Mouse (Mus musculus) CH12.LX (cell line): ENCODE results near the gene Cysrt1. TPM values are rescaled to one million over a fixed set of nuclear protein-coding genes. Genes with fewer than 3 reads are reported as not detected.

ENCODE experiments used
- DNase-seq: peaks from one replicate; pipeline ENCODE4 v3.0.0-alpha.2; 2013; ENCODE audit errors: extremely low read depth
- H3K27ac ChIP-seq: 2 replicates; pipeline ENCODE4 v1.5.1; 2012; ENCODE audit warnings: low read depth, mild to moderate bottlenecking, control low read depth, moderate library complexity; ENCODE audit not compliant: insufficient read depth
- H3K27me3 ChIP-seq: replicated peaks from 2 replicates; pipeline ENCODE3; 2012; ENCODE audit warnings: inconsistent platforms
- H3K36me3 ChIP-seq, 2 experiments: replicated peaks in 1 of 2; 2 replicates each; pipeline versions ENCODE3 to v1.6.1; 2012; ENCODE audit warnings: inconsistent platforms in 1 of 2, low read length in 1 of 2, mild to moderate bottlenecking in 1 of 2, mixed read lengths in 1 of 2, moderate library complexity in 1 of 2; ENCODE audit not compliant: control insufficient read depth in 1 of 2, insufficient read depth in 1 of 2
- H3K4me1 ChIP-seq, 2 experiments: 2 replicates each; pipeline ENCODE4 v1.6.1; 2012; ENCODE audit warnings: inconsistent platforms in 1 of 2, moderate library complexity in 1 of 2; ENCODE audit not compliant: insufficient read depth in 2 of 2, control insufficient read depth in 1 of 2
- H3K4me2 ChIP-seq: 2 replicates; pipeline ENCODE4 v1.6.1; 2012; ENCODE audit warnings: low read depth, mild to moderate bottlenecking, control low read depth; ENCODE audit not compliant: poor library complexity, insufficient read depth, severe bottlenecking
- H3K4me3 ChIP-seq, 3 experiments: fragments of 150-350 bp in 1 of 3; sonication (generic) in 1 of 3; replicated peaks in 1 of 3; 2 replicates each; pipeline versions ENCODE3 to v1.5.1; 2011 to 2012; ENCODE audit warnings: low read depth in 2 of 3, low read length in 2 of 3, mild to moderate bottlenecking in 2 of 3, moderate library complexity in 2 of 3, control low read depth in 1 of 3, improper control_type of control experiment in 1 of 3, inconsistent platforms in 1 of 3, mixed read lengths in 1 of 3; ENCODE audit not compliant: poor library complexity in 1 of 3
- H3K79me2 ChIP-seq: replicated peaks from 2 replicates; pipeline ENCODE4 v1.6.1; 2012; ENCODE audit warnings: mild to moderate bottlenecking, moderate library complexity; ENCODE audit not compliant: control insufficient read depth, poor library complexity, insufficient read depth, severe bottlenecking; ENCODE audit errors: extremely low read depth
- H3K9ac ChIP-seq: 2 replicates; pipeline ENCODE4 v1.6.1; 2012; ENCODE audit warnings: low read depth, mild to moderate bottlenecking, control low read depth, moderate library complexity; ENCODE audit not compliant: insufficient read depth
- H3K9me3 ChIP-seq: replicated peaks from 2 replicates; pipeline ENCODE3; 2012; ENCODE audit warnings: low read length, inconsistent platforms, mixed read lengths
- BHLHE40 ChIP-seq: IDR thresholded peaks from 2 replicates; pipeline ENCODE4 v1.6.1; 2011; ENCODE audit warnings: mild to moderate bottlenecking, low read depth, low read length, improper control_type of control experiment
- CHD1 ChIP-seq: IDR thresholded peaks from 2 replicates; pipeline ENCODE4 v1.6.1; 2012; ENCODE audit warnings: low read depth, low read length, improper control_type of control experiment, inconsistent platforms
- ELF1 ChIP-seq: IDR thresholded peaks from 2 replicates; pipeline ENCODE4 v1.6.1; 2014; ENCODE audit warnings: low read depth, mild to moderate bottlenecking, inconsistent platforms, low read length, improper control_type of control experiment
- EP300 ChIP-seq: IDR thresholded peaks from 2 replicates; pipeline ENCODE4 v1.6.1; 2011; ENCODE audit warnings: low read length, improper control_type of control experiment
- MAZ ChIP-seq: IDR thresholded peaks from 2 replicates; pipeline ENCODE4 v1.6.1; 2012; ENCODE audit warnings: low read depth, mild to moderate bottlenecking, inconsistent platforms, low read length, improper control_type of control experiment, moderate library complexity
- MXI1 ChIP-seq: IDR thresholded peaks from 2 replicates; pipeline ENCODE4 v1.6.1; 2011; ENCODE audit warnings: mild to moderate bottlenecking, low read depth, low read length, improper control_type of control experiment
- NELFE ChIP-seq: IDR thresholded peaks from 2 replicates; pipeline ENCODE4 v1.6.1; 2011; ENCODE audit warnings: low read depth, low read length, improper control_type of control experiment
- RCOR1 ChIP-seq: conservative IDR thresholded peaks from 2 replicates; pipeline ENCODE4 v1.6.1; 2012; ENCODE audit warnings: low read depth, mild to moderate bottlenecking, inconsistent platforms, low read length, improper control_type of control experiment
- UBTF ChIP-seq: IDR thresholded peaks from 2 replicates; pipeline ENCODE4 v1.6.1; 2012; ENCODE audit warnings: low read depth, mild to moderate bottlenecking, inconsistent platforms, low read length, improper control_type of control experiment, moderate library complexity
- USF1 ChIP-seq: IDR thresholded peaks from 2 replicates; pipeline ENCODE4 v1.6.1; 2014; ENCODE audit warnings: low read depth, mild to moderate bottlenecking, inconsistent platforms, low read length, improper control_type of control experiment
- ZMIZ1 ChIP-seq: IDR thresholded peaks from 2 replicates; pipeline ENCODE4 v1.6.1; 2012; ENCODE audit warnings: low read depth, mild to moderate bottlenecking, inconsistent platforms, low read length, improper control_type of control experiment
- dilution Hi-C: fragments of 300-500 bp; cut with MboI; formaldehyde crosslinking; loops from 2 replicates; pipeline ENCODE4 v1.14.3; 2020; ENCODE audit warnings: low sequenced_read_pairs; ENCODE audit not compliant: extremely low pct_unique_long_range_greater_than_20kb, extremely low pct_ligation_motif_present
- in situ Hi-C: fragments of 300-500 bp; cut with MboI; formaldehyde crosslinking; loops from 3 replicates; pipeline ENCODE4 v1.14.3; 2019; ENCODE audit warnings: low sequenced_read_pairs, low pct_ligation_motif_present, low pct_unique_long_range_greater_than_20kb, mixed read lengths
- polyA plus RNA-seq: library from polyadenylated mRNA; unstranded; fragments of >175 nt; gene quantifications from 2 replicates; pipeline ENCODE4 v1.2.1, GENCODE M21; 2012; ENCODE audit warnings: low read depth; ENCODE audit not compliant: insufficient read length
- total RNA-seq, 2 experiments: library from RNA; depleted of rRNA; stranded (reverse); fragments of 300-350 nt in 1 of 2; fragments of >200 nt in 1 of 2; gene quantifications; 2 replicates each; pipeline ENCODE4 v1.2.3; 2012 to 2014

The Cysrt1 gene
- total and polyA plus RNA-seq, 3 experiments: not detected

DNA sequence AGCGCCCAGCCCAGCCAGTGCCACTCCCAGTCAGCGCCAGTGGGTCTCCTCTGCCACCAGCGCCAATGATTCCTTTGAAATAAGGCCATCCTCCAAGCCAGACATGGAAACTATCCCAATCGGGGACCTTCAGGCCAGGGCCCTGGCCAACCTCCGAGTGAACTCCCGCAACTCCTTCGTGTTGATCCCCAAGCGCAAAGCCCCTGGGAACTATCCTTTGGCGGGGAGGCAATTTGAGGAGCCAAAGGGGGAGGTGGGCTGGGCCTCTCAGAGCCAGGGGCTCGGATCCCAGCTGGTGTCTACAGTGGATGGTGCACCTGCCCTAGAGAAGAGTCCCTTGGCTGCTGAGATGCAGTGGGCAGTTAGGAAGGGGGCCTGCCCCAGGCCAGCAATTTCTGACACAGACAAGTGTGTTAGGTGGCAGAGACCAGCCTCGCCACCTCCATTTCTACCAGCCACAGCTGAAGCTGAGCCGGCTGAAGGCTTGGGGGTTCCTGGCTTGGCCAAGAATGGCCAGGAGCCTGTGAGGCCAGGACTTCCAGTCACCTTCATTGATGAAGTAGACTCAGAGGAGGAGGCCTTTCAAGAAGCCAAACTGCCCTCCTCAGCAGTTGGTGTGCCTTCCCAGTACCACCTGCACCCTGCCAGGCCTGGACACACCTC, 21.5 kb upstream of the Cysrt1 start:
- H3K4me3 ChIP-seq: peak overlapping the region; percentile 80 to 86 (median 83)
- H3K27me3 ChIP-seq: no peaks in the 10 kb centered on the region
- peaks cover 5% of the 10 kb centered on the region; the same call in 1 of the 2 replicates for H3K79me2 ChIP-seq
- dilution Hi-C loops (no loop called here), in situ Hi-C loops (no loop called here)
- peaks cover 0 to 16% of the 10 kb centered on the region in 2 experiments for H3K36me3 ChIP-seq
- no peak overlapping the region for H3K27ac ChIP-seq
- H3K4me1 ChIP-seq: peaks cover 23 to 60% of the 10 kb centered on the region in 2 experiments
- H3K9ac ChIP-seq: peak overlapping the region; percentile 72; the same call in 1 of the 2 replicates
- TF ChIP-seq ZMIZ1: no peak
- no peak for TF ChIP-seq CHD1
- no peak for TF ChIP-seq RCOR1
- TF ChIP-seq MAZ: no peak
- no peak for TF ChIP-seq EP300
- no peak for TF ChIP-seq NELFE
- H3K9me3 ChIP-seq: no peaks in the 10 kb centered on the region
- H3K4me2 ChIP-seq: peak overlapping the region; percentile 48
- DNase-seq: no peak

DNA sequence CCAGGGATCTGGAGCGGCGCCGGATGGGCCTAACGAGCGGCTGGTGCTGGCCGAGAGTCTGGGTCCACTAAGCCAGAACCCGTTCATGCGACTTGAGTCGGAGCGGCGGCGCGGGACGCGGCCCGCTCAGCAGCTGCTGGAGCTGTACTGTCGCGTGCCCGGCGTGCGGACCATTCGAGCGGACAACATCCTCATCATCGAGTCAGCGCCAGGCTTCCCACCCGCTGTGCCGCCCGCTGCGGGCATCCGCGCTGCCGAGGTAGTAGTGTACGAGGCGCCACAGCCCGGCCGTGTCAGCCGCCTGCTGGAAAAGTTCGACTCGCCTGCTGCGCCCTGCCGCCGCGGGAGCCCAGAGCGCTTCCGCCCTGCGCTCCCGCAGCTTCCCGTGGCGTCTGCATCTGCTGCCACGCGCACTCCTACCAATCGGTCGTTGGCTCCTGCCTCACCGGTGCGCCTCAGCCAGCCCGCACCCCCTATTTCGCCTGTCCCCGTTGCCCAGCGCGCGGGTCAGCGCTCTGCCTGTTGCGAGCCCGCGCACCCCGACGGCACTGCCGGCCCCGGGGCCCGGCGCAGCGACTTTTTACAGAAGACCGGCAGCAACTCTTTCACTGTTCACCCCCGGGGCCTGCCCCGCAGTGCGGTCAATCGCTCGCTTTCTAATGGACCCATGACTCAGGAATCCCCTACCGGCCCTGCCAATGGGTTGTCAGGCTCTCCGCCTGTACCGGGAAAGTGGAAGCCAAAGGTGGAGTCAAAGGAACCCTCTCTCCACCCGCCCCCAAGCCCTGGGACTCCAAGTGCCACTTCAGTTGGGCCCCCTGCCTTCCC, 20.8 kb upstream of the Cysrt1 start:
- Histone ChIP-seq H3K4me3 (peak overlapping the region; percentile 80 to 86 (median 83)), H3K27me3 (no peaks in the 10 kb centered on the region), H3K4me1 (peaks cover 23 to 52% of the 10 kb centered on the region in 2 experiments), H3K36me3 (peaks cover 0 to 9% of the 10 kb centered on the region in 2 experiments), H3K4me2 (peak overlapping the region; percentile 48), H3K9me3 (no peaks in the 10 kb centered on the region), H3K27ac (0 out of 2 replicates have a peak overlapping the region, but pooled peaks have one; percentile 8), H3K9ac (peak overlapping the region; percentile 72), H3K79me2 (peaks cover 5% of the 10 kb centered on the region; the same call in 1 of the 2 replicates)
- dilution Hi-C loops: no loop called here
- no peak for DNase-seq
- in situ Hi-C loops: no loop called here
- TF ChIP-seq MXI1 (0 out of 2 replicates have a peak, but pooled peaks have one; percentile 16), ELF1 (peak; percentile 37), NELFE (peak; percentile 4; the same call in 1 of the 2 replicates), UBTF (peak; percentile 77; the same call in 1 of the 2 replicates), BHLHE40 (peak; percentile 53), USF1 (no peak), ZMIZ1 (no peak)
